Mouse (Mus musculus) lung, postnatal 0 days (tissue): ENCODE measurements around the gene Lsm2.

Experiments used
- CTCF ChIP-seq: IDR thresholded peaks from 2 replicates; pipeline ENCODE4 v1.5.1; 2016; ENCODE audit warnings: antibody characterized with exemption, mild to moderate bottlenecking
- EP300 ChIP-seq: IDR thresholded peaks from 2 replicates; pipeline ENCODE4 v1.6.1; 2016; ENCODE audit warnings: antibody characterized with exemption, mild to moderate bottlenecking, control low read depth

DNA sequence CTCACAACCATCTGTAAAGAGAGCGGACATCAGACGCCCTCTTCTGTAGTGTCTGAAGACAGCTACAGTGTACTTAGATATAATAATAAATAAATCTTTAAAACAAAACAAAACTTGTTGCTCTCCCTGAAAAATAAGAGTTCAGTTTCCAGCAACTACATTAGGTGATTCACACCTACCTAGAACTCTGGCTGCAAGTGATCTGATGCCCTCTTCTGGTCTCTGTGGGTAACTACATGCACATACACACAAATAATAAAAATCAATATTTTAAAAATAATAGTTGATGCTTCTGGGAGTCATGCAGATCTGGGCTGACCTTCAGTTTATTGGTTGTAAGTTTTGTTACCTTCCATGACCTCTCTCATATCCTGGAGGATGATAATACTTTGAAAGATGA lies 2.6 kb downstream of the Lsm2 start:
- peak; percentile 78 for TF ChIP-seq CTCF
- TF ChIP-seq EP300: no peak
